Mouse (Mus musculus): ENCODE results near the gene Espnl. TPM values are rescaled to one million over a fixed set of nuclear protein-coding genes. Genes with fewer than 3 reads are reported as not detected.

Gene Espnl
- total and polyA plus RNA-seq, 3 experiments, result 0.06 TPM; not detected in 2

DNA sequence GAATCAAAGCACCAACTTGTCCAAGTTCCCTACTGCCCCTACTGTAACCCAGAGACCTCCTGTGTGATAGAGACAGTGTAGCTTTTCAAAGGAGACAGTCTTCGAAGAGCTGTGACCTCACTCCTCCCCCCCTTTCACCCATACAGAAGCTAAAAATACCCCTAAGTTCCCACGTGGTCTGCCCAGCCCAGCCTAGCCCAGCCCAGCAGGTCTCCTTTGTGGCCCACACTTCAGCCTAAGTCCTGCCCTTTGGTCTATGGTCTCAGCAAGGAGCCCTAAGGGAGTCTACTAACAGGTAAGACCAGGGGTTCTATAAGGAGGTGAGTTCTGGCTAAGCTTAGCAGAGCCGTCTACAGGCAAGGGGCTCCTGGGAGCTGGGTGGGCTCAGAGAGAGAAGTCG is 29.0 kb downstream of the Espnl start, which contains the start of gene Klhl30:
TSS of gene Klhl30 (plus strand) at position 176 of the 400 bp plus-strand sequence.
- peak within 1 kb of the TSS; percentile 57 for H3K9ac ChIP-seq (ENCODE audit: low read depth, low read length)
- 32% methylated on average over 4 of the region's 4 CpGs for WGBS
- intact Hi-C loops (cut with DNase I), result no loop called here

DNA sequence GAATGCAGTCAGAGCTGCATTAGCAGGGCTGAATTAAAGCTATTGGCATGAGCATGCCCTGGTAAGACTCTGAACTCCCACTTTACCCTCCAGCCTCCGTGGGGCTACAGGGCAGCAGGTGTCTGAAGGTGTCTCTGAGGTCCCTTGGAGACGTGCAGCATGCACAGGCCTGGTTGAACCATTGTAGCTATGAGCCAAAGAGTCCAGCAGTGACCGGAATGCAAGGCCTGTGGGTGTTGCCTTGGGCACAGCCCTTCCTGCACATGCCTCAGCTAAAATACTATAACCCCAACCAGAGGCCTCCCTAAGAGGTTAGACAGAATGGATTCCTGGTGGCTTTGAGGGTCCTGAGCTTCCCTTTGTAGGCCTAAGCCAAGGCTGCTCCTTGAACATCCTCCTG is 29.4 kb downstream of the Espnl start:
- peaks cover 5% of the 10 kb centered on the region for H3K4me1 ChIP-seq (ENCODE audit: control insufficient read depth, insufficient read depth, low read length)
- peak overlapping the region; percentile 90 for H3K27ac ChIP-seq
- no peaks in the 10 kb centered on the region for H3K79me2 ChIP-seq (replicated peaks; ENCODE audit: control insufficient read depth, insufficient read depth, low read length)
- peak overlapping the region; percentile 57 for H3K9ac ChIP-seq (ENCODE audit: low read depth, low read length)
- TF ChIP-seq POLR2A (IDR thresholded peaks at IDR 0.05; ENCODE audit: insufficient read depth, low read depth, low read length), result no peak
- no peak for TF ChIP-seq CTCF (IDR thresholded peaks at IDR 0.05)
- H3K4me3 ChIP-seq, result peak overlapping the region; percentile 33
- intact Hi-C loops (cut with DNase I), result no loop called here
- H3K27me3 ChIP-seq (ENCODE audit: control insufficient read depth, insufficient read depth, low read length), result no peaks in the 10 kb centered on the region
- DNase-seq, result no peak
- WGBS, result 51% methylated on average over 3 of the region's 3 CpGs
- H3K36me3 ChIP-seq (ENCODE audit: control insufficient read depth, insufficient read depth, low read length), result no peaks in the 10 kb centered on the region

More for the DNA sequence above, 29.0 kb downstream of the Espnl start, which contains the start of gene Klhl30:
- Histone ChIP-seq H3K4me3 (peak within 1 kb of the TSS; percentile 33), H3K4me1 (ENCODE audit: control insufficient read depth, insufficient read depth, low read length) (peaks cover 5% of the 10 kb centered on the region), H3K27me3 (ENCODE audit: control insufficient read depth, insufficient read depth, low read length) (no peaks in the 10 kb centered on the region), H3K79me2 (replicated peaks; ENCODE audit: control insufficient read depth, insufficient read depth, low read length) (no peaks in the 10 kb centered on the region), H3K36me3 (ENCODE audit: control insufficient read depth, insufficient read depth, low read length) (no peaks in the 10 kb centered on the region), H3K27ac (peak within 1 kb of the TSS; percentile 90)
- DNase-seq, result peak; percentile 43 to 56
- TF ChIP-seq POLR2A (IDR thresholded peaks at IDR 0.05; ENCODE audit: insufficient read depth, low read depth, low read length) (no peak), CTCF (IDR thresholded peaks at IDR 0.05) (no peak), EP300 (IDR thresholded peaks at IDR 0.05; ENCODE audit: insufficient read depth, low read depth, low read length) (no peak)

DNA sequence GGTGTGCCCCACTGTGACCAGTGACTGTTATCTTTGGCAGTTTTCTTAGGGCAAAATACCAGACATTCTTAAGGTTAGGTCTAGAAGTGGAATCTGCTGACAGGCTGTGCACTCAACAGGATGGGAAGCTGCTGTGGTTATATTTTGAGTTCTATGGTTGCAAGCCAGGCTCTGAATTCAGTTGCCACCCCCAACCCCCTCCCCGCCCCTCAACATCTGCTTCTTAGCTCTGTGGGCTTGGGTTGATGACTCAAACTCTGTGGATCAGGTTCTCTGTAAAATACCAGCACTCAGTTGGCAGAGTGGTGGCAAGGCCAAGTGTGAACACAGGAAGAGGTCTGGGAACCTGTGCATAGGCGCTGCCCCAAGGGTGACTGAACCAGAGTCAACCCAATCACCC is 30.4 kb downstream of the Espnl start:
- TF ChIP-seq POLR2A (IDR thresholded peaks at IDR 0.05; ENCODE audit: insufficient read depth, low read depth, low read length) (no peak), CTCF (IDR thresholded peaks at IDR 0.05) (no peak), EP300 (IDR thresholded peaks at IDR 0.05; ENCODE audit: insufficient read depth, low read depth, low read length) (no peak)
- H3K36me3 ChIP-seq (ENCODE audit: control insufficient read depth, insufficient read depth, low read length), result no peaks in the 10 kb centered on the region
- intact Hi-C loops (cut with DNase I), result no loop called here
- peaks cover 5% of the 10 kb centered on the region for H3K4me1 ChIP-seq (ENCODE audit: control insufficient read depth, insufficient read depth, low read length)
- H3K27me3 ChIP-seq (ENCODE audit: control insufficient read depth, insufficient read depth, low read length), result no peaks in the 10 kb centered on the region
- no peak for DNase-seq
- 85% methylated on average over 2 of the region's 2 CpGs for WGBS
- no peaks in the 10 kb centered on the region for H3K79me2 ChIP-seq (replicated peaks; ENCODE audit: control insufficient read depth, insufficient read depth, low read length)
- no peak overlapping the region for H3K27ac ChIP-seq
- no peak overlapping the region for H3K9ac ChIP-seq (ENCODE audit: low read depth, low read length)
- no peak overlapping the region for H3K4me3 ChIP-seq

DNA sequence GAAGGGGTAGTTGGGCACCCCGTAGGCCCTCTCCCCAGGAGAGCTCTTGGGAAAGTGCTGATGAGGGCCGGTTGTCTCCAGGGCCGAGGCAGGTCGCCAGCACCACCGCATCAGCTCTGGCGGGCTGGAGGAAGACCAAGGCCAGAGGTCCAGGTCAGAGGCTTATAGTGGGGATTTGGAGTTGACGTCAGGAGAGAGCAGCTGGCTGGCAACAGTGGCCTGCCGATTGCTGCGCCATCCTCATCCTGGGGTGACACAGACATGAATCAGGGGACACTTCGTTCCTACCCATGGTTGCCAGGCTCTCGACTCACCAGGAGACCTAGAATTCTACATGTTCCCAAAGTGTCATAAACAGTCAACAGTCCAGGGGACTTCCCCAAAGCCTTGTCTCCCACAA is 34.2 kb downstream of the Espnl start:
- Histone ChIP-seq H3K36me3 (ENCODE audit: control insufficient read depth, insufficient read depth, low read length) (no peaks in the 10 kb centered on the region), H3K27ac (no peak overlapping the region), H3K4me1 (ENCODE audit: control insufficient read depth, insufficient read depth, low read length) (no peaks in the 10 kb centered on the region), H3K27me3 (ENCODE audit: control insufficient read depth, insufficient read depth, low read length) (no peaks in the 10 kb centered on the region), H3K4me3 (no peak overlapping the region), H3K9ac (ENCODE audit: low read depth, low read length) (no peak overlapping the region), H3K79me2 (replicated peaks; ENCODE audit: control insufficient read depth, insufficient read depth, low read length) (no peaks in the 10 kb centered on the region)
- no peak for DNase-seq
- whole genome bisulfite sequencing, result 77% methylated on average over 11 of the region's 11 CpGs
- intact Hi-C loops (cut with DNase I), result no loop called here
- TF ChIP-seq EP300 (IDR thresholded peaks at IDR 0.05; ENCODE audit: insufficient read depth, low read depth, low read length), result no peak

DNA sequence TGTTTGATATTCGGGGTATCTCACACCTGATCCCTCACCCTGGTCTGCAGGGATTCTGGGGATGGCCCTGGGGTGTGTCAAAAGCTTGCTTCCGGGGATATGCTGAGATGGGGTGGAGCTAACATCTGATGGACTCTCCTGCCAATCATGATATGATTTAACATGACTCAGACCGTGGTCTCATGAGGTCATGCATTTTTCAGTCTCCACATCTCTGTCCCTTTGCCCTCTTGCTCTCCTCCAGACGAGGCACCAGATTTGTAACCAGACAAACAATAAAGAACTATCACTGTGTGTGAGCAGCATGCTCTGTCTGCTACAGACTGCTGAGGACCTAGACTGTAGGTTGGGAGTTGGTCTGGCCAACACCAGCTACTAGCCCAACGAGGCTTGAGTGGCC is 40.2 kb downstream of the Espnl start:
- DNase-seq, result no peak
- H3K4me1 ChIP-seq (ENCODE audit: control insufficient read depth, insufficient read depth, low read length), result no peaks in the 10 kb centered on the region
- intact Hi-C loops (cut with DNase I), result no loop called here
- H3K9ac ChIP-seq (ENCODE audit: low read depth, low read length), result no peak overlapping the region
- H3K36me3 ChIP-seq (ENCODE audit: control insufficient read depth, insufficient read depth, low read length), result no peaks in the 10 kb centered on the region
- 77% methylated on average over 5 of the region's 5 CpGs for WGBS
- no peaks in the 10 kb centered on the region for H3K79me2 ChIP-seq (replicated peaks; ENCODE audit: control insufficient read depth, insufficient read depth, low read length)
- TF ChIP-seq POLR2A (IDR thresholded peaks at IDR 0.05; ENCODE audit: insufficient read depth, low read depth, low read length) (no peak), CTCF (IDR thresholded peaks at IDR 0.05) (no peak), EP300 (IDR thresholded peaks at IDR 0.05; ENCODE audit: insufficient read depth, low read depth, low read length) (no peak)
- H3K27ac ChIP-seq, result no peak overlapping the region
- H3K4me3 ChIP-seq, result no peak overlapping the region
- H3K27me3 ChIP-seq (ENCODE audit: control insufficient read depth, insufficient read depth, low read length), result no peaks in the 10 kb centered on the region

DNA sequence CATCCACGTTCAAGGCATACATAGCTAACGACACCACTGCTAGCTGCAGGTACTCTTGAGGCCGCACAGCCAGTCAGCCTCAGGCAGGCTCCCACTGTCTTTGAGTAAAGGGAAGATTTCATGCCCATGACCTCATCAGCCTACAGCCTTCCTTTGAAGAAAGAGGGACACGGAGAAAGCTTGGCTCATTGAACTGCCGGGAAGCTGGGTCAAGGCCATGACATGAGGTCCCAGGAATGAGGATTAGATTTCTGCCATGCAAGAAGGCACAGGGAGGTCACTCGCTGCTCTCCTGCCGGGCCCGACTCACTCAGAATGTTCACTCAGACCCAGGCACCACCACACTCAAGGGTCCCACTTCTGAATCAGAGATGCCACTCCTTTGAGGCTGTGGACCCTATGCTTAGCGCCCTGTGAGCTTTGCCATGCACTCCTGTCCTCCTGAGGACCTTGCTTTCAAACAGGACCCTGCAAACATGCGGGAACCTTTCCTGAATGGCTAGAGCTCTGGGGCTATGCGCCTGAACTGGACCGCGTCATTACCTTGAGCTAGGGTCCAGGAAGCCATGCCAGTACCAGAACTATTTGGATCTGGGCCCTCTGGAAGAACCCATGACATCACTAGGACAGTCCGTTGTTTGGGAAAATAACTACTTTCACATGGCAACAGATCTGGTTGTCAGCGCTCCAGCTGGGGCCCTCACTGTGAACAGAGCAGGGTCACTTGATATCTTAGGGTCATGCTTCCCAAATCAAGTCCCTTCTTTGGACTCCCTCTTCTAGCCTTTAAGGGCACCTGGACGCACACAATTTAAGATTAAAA is 43.2 kb downstream of the Espnl start:
- 84% methylated on average over 16 of the region's 16 CpGs for WGBS
- no peak for TF ChIP-seq CTCF (IDR thresholded peaks at IDR 0.05)
- TF ChIP-seq POLR2A (IDR thresholded peaks at IDR 0.05; ENCODE audit: insufficient read depth, low read depth, low read length), result no peak
- TF ChIP-seq EP300 (IDR thresholded peaks at IDR 0.05; ENCODE audit: insufficient read depth, low read depth, low read length), result no peak
- intact Hi-C loops (cut with DNase I), result loop anchor here (5.0 kb wide), 1 partner anchor 117 kb away; no protein-coding TSS in a partner anchor
- H3K9ac ChIP-seq (ENCODE audit: low read depth, low read length), result no peak overlapping the region
- H3K79me2 ChIP-seq (replicated peaks; ENCODE audit: control insufficient read depth, insufficient read depth, low read length), result no peaks in the 10 kb centered on the region
- no peak overlapping the region for H3K4me3 ChIP-seq
- no peak overlapping the region for H3K27ac ChIP-seq
- H3K36me3 ChIP-seq (ENCODE audit: control insufficient read depth, insufficient read depth, low read length), result no peaks in the 10 kb centered on the region
- no peaks in the 10 kb centered on the region for H3K4me1 ChIP-seq (ENCODE audit: control insufficient read depth, insufficient read depth, low read length)
- no peak for DNase-seq
- H3K27me3 ChIP-seq (ENCODE audit: control insufficient read depth, insufficient read depth, low read length), result no peaks in the 10 kb centered on the region

Data from heart, adult 2 months (tissue).